Mouse (Mus musculus) stomach, embryonic 15.5 days (tissue): ENCODE data around the gene 1600002K03Rik. TPM values are rescaled to one million over a fixed set of nuclear protein-coding genes. Genes with fewer than 3 reads are reported as not detected.

Source experiments
- ATAC-seq: fragments of 200-750 bp; cut with Nextera tagmentation; 2 replicates; pipeline ENCODE4 v1.8.0; 2017; ENCODE audit warnings: low read depth, moderate number of reproducible peaks, moderate TSS enrichment; ENCODE audit not compliant: insufficient read depth, low FRiP score
- H3K27ac ChIP-seq: fragments of 300-500 bp; sonication (generic); 2 replicates; pipeline ENCODE4 v1.5.1; 2015; ENCODE audit warnings: mild to moderate bottlenecking, inconsistent platforms
- H3K27me3 ChIP-seq: fragments of 300-500 bp; sonication (generic); replicated peaks from 2 replicates; pipeline ENCODE4 v1.6.1; 2015; ENCODE audit warnings: inconsistent platforms
- H3K36me3 ChIP-seq: fragments of 300-500 bp; sonication (generic); 2 replicates; pipeline ENCODE4 v1.6.1; 2015; ENCODE audit warnings: inconsistent platforms
- H3K4me1 ChIP-seq: fragments of 300-500 bp; sonication (generic); 2 replicates; pipeline ENCODE4 v1.6.1; 2015; ENCODE audit warnings: inconsistent platforms
- H3K4me2 ChIP-seq: fragments of 300-500 bp; sonication (generic); 2 replicates; pipeline ENCODE4 v1.6.1; 2015; ENCODE audit warnings: mild to moderate bottlenecking, inconsistent platforms
- H3K4me3 ChIP-seq: fragments of 300-500 bp; sonication (generic); replicated peaks from 2 replicates; pipeline ENCODE4 v1.5.1; 2015; ENCODE audit warnings: inconsistent platforms
- H3K9ac ChIP-seq: fragments of 300-500 bp; sonication (generic); 2 replicates; pipeline ENCODE4 v1.6.1; 2015; ENCODE audit warnings: inconsistent platforms
- H3K9me3 ChIP-seq: fragments of 300-500 bp; sonication (generic); 2 replicates; pipeline ENCODE4 v1.6.1; 2016; ENCODE audit warnings: inconsistent platforms
- WGBS: fragments of 180-500 bp; shearing (Covaris S2); methylation state at CpG from one replicate; pipeline ENCODE4 v1.1.7; 2015; 5-methylcytosine and 5-hydroxymethylcytosine counted together
- polyA plus RNA-seq: library from polyadenylated mRNA; unstranded; fragments of >200 nt; fragmentation: Nextera tagmentation; extraction: Ambion mirVana; gene quantifications from 2 replicates; pipeline ENCODE4 v1.2.1, GENCODE M21; 2015

1600002K03Rik gene
- polyA plus RNA-seq, result 17.5 and 19.7 TPM in 2 replicates

DNA sequence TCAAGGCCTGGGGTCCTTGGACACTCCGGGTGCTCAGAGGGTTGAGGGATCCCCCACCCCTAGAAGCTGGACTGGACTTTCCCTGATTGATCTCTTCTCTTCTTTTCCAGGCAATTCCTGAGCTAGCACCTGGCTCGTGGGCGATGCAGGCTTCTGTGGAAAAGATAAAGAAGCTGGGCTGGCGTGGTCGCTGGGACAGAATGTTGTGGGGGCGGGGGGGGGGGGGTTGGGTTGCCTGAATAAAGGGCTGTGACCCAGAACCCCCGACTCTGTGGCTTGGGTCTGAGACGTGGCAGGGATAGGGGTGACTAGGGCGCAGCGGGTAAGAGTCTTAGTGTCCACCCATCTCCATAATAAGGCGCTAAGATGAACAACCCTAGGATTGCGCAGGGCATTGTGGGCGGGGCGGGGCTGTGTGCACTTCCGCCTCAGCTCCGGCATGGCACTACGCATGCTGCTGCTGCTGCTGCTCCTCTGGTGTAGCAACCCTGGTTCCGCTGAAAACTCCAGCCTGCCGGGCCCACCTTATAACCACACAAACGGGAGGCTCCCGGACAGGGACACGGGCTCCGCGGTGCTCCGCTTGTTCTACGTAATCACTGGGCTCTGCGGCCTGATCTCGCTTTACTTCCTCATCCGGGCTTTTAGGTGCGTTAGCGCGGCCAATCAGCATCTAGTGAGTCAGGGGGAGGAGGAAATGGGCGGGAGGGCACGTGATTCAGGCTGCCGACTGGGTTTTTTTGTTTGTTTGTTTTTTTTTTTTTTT lies at the start of gene 1600002K03Rik:
TSS of gene 1600002K03Rik (plus strand) at position 418 of the 766 bp plus-strand sequence.
- WGBS, result 9% methylated on average over 35 of the region's 35 CpGs
- Histone ChIP-seq H3K36me3 (peaks cover 27% of the 10 kb centered on the region), H3K4me1 (peaks cover 40% of the 10 kb centered on the region)

DNA sequence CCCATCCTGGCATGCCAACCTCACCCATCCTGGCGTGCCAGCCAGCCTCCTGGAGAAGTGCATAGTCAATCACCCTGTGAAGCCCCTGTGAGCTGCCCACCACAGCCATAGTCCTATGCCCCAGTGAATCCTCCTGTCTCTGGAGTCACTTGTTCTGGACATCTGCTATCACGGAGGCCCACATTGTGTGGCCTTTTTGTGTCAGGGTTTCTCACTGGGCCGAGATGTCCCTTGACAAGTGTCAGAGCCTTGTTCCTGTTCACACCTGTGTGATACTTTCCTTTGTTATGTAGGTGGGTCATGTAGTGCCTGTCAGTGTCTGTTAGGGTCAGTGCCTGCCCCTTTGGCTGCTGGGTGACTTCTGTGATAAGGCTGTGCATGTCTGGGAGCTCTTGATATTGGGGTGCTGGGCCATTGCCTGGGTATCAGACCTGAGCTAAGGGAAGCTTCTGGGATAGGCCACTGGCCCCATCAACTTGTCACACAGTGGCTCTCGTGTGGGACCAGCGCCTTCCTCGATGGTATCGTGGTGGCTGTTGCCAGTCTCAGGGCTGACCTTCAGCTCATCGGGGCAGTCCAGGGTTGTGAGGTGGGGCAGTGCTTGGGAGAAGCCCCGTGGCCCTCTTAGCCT lies 48.7 kb upstream of the 1600002K03Rik start:
- WGBS, result 88% methylated on average over 9 of the region's 9 CpGs
- no peak overlapping the region for H3K4me3 ChIP-seq
- peaks cover 53% of the 10 kb centered on the region for H3K36me3 ChIP-seq
- H3K9ac ChIP-seq, result no peak overlapping the region
- no peaks in the 10 kb centered on the region for H3K9me3 ChIP-seq
- ATAC-seq, result peak; percentile 51
- H3K4me1 ChIP-seq, result peaks cover 10% of the 10 kb centered on the region; the same call in 1 of the 2 replicates
- no peak overlapping the region for H3K27ac ChIP-seq
- H3K4me2 ChIP-seq, result no peak overlapping the region
- H3K27me3 ChIP-seq, result no peaks in the 10 kb centered on the region

More for the DNA sequence above, at the start of gene 1600002K03Rik:
- H3K4me2 ChIP-seq, result peak within 1 kb of the TSS; percentile 70
- H3K4me3 ChIP-seq, result peak within 1 kb of the TSS; percentile 60
- no peaks in the 10 kb centered on the region for H3K9me3 ChIP-seq
- H3K27me3 ChIP-seq, result no peaks in the 10 kb centered on the region
- H3K9ac ChIP-seq, result peak within 1 kb of the TSS; percentile 54
- peak within 1 kb of the TSS; percentile 93 for H3K27ac ChIP-seq
- peak; percentile 75 for ATAC-seq

DNA sequence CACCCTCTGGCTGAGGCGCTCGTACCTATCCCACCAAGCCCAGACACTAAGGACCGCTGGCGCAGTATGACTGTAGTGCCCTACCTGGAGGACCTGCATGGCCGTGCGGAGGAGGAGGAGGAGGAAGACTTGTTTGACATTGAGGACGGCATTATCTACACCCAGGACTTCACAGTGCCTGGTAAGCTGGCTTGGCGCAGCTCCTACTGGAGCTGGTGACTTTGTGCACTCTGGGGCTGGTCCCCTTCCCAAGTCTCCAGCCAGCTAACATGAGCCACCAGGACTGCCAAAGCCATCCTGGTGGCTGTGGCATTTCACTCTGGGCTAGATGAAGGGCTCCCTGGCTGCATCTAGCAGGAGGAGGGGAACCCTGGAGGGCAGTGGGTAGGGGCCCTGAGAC lies 44.8 kb upstream of the 1600002K03Rik start:
- Histone ChIP-seq H3K36me3 (peaks cover 69% of the 10 kb centered on the region), H3K4me1 (peaks cover 21% of the 10 kb centered on the region)
- 90% methylated on average over 8 of the region's 8 CpGs for WGBS

DNA sequence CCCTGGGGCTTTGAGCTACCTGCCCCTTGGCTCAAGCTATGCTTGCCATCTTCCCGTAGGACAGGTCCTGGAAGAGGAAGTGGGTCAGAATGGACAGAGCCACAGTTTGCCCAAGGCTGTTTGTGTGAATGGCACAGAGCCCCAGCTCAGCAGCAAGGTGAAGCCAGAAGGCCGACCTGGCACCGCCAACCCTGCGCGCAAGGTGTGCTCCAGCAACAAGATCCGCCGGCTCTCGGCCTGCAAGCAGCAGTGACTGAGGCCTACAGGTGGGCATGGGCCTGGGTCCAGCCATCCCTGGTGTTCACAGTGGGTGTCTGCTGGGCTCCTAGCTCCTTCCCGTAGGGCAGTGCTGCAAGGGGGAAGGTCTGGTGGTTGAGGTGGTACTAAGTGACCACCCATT lies 42.9 kb upstream of the 1600002K03Rik start:
- WGBS, result 83% methylated on average over 9 of the region's 9 CpGs
- Histone ChIP-seq H3K9ac (no peak overlapping the region), H3K36me3 (peaks cover 65% of the 10 kb centered on the region), H3K4me2 (no peak overlapping the region), H3K9me3 (no peaks in the 10 kb centered on the region), H3K4me3 (no peak overlapping the region), H3K27me3 (no peaks in the 10 kb centered on the region), H3K27ac (peak overlapping the region; percentile 61), H3K4me1 (peaks cover 27% of the 10 kb centered on the region)
- no peak for ATAC-seq

More for the DNA sequence above, 44.8 kb upstream of the 1600002K03Rik start:
- Histone ChIP-seq H3K4me3 (no peak overlapping the region), H3K9me3 (no peaks in the 10 kb centered on the region), H3K27me3 (no peaks in the 10 kb centered on the region), H3K4me2 (no peak overlapping the region), H3K9ac (no peak overlapping the region), H3K27ac (no peak overlapping the region)
- ATAC-seq, result no peak

DNA sequence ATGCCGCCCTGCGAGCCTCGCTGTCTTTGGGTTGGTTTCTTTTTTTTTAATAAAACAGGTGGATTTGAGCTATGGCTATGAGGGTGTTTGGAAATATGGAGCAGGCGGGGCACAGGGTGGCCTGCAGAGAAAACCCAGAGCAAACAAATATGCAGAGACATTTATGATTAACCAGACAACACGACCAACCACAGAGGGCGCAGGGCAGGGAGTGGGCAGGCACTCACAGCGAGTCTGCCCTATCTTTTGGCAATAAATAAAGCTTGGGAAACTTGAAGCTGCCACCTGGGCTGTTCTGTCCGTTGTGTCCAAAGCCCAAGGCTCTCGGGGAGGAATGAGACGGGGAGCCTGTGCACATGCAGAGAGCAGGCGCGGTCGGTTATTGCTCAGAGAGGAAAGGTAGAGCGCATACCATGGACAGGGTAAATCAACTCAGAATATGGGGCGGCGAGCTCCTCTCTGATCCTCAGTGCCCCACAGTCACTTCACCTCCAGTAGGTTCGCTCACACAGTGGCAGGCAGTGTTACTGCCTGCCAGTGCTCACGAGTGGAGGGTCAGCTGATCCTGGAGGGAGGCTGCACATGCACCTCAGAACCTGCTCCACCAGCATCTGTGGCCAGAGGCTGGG lies 42.2 kb upstream of the 1600002K03Rik start:
- peaks cover 27% of the 10 kb centered on the region for H3K4me1 ChIP-seq
- 64% methylated on average over 18 of the region's 18 CpGs for WGBS
- no peak overlapping the region for H3K4me3 ChIP-seq
- H3K9ac ChIP-seq, result no peak overlapping the region
- peak; percentile 44 for ATAC-seq
- H3K36me3 ChIP-seq, result peaks cover 60% of the 10 kb centered on the region
- no peaks in the 10 kb centered on the region for H3K27me3 ChIP-seq
- H3K9me3 ChIP-seq, result no peaks in the 10 kb centered on the region
- H3K27ac ChIP-seq, result peak overlapping the region; percentile 63
- H3K4me2 ChIP-seq, result no peak overlapping the region

GRCm38 (mm10) chr10:80131316-80131951 lies 41.3 kb upstream of the 1600002K03Rik start:
- Histone ChIP-seq H3K4me1 (peaks cover 27% of the 10 kb centered on the region), H3K4me3 (no peak overlapping the region), H3K9me3 (no peaks in the 10 kb centered on the region), H3K27ac (no peak overlapping the region), H3K36me3 (peaks cover 53% of the 10 kb centered on the region), H3K27me3 (no peaks in the 10 kb centered on the region), H3K9ac (no peak overlapping the region), H3K4me2 (no peak overlapping the region)
- ATAC-seq, result no peak
- WGBS, result 31% methylated on average over 55 of the region's 55 CpGs

DNA sequence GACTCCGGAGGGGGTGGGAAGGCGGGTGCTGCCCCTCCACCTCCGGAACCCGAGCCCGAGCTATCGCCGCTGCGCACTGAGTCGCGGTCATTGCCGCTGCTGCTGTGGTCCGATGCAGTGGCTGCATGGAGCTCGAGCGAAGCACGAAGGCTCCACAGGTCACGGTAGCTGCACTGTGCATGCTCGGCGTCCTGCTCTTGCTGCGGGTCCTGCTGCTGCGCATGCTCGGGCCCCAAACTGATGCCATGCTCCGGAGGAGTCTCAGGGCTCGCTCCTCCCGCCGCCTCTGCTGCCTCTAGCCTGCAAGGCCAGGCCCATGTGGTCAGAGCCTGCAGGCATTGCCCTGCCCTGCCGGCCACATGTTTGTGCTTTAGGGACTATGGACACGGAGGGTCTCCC lies 40.8 kb upstream of the 1600002K03Rik start:
- H3K27me3 ChIP-seq, result peaks cover 4% of the 10 kb centered on the region
- peaks cover 49% of the 10 kb centered on the region for H3K36me3 ChIP-seq
- H3K4me3 ChIP-seq, result no peak overlapping the region
- H3K9me3 ChIP-seq, result no peaks in the 10 kb centered on the region
- H3K4me1 ChIP-seq, result peaks cover 31% of the 10 kb centered on the region
- no peak overlapping the region for H3K9ac ChIP-seq
- no peak overlapping the region for H3K4me2 ChIP-seq
- WGBS, result 51% methylated on average over 27 of the region's 27 CpGs
- ATAC-seq, result no peak
- no peak overlapping the region for H3K27ac ChIP-seq

- Histone ChIP-seq H3K4me1 (peaks cover 45% of the 10 kb centered on the region), H3K9ac (no peak overlapping the region), H3K27me3 (peaks cover 12% of the 10 kb centered on the region), H3K27ac (no peak overlapping the region), H3K4me2 (no peak overlapping the region), H3K36me3 (peaks cover 35% of the 10 kb centered on the region), H3K9me3 (no peaks in the 10 kb centered on the region), H3K4me3 (no peak overlapping the region)
- no peak for ATAC-seq
- WGBS, result 71% methylated on average over 8 of the region's 8 CpGs
These were observed 39.4 kb upstream of the 1600002K03Rik start for GRCm38 (mm10) chr10:80133226-80133849.

DNA sequence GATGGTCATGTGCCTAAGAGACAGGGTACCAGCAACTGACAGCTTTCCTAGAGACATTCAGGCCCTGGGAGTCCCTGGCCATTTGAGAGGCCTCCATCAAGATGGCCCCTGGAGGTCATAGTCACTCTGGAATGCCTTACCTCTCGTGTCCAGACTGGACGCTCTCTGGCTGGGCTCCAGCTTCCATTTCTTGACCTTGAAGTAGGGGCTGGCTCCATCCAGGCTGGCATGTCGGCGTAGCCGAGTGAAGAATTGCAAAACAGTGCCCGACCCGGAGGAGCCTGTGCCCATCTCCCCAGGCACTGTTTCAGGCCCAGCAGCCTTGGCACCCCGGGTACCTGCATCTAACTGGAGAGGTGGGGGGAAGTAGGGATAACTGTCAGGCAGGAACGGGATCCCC lies 38.3 kb upstream of the 1600002K03Rik start:
- H3K4me3 ChIP-seq, result no peak overlapping the region
- no peaks in the 10 kb centered on the region for H3K9me3 ChIP-seq
- 84% methylated on average over 9 of the region's 9 CpGs for WGBS
- no peak for ATAC-seq
- peaks cover 26% of the 10 kb centered on the region for H3K36me3 ChIP-seq
- no peak overlapping the region for H3K27ac ChIP-seq
- peaks cover 52% of the 10 kb centered on the region for H3K4me1 ChIP-seq
- H3K9ac ChIP-seq, result no peak overlapping the region
- no peak overlapping the region for H3K4me2 ChIP-seq
- peaks cover 16% of the 10 kb centered on the region for H3K27me3 ChIP-seq

- no peak overlapping the region for H3K9ac ChIP-seq
- no peak overlapping the region for H3K27ac ChIP-seq
- no peak overlapping the region for H3K4me3 ChIP-seq
- no peak for ATAC-seq
- WGBS, result 82% methylated on average over 10 of the region's 10 CpGs
- no peak overlapping the region for H3K4me2 ChIP-seq
- H3K36me3 ChIP-seq, result peaks cover 23% of the 10 kb centered on the region
- peaks cover 16% of the 10 kb centered on the region for H3K27me3 ChIP-seq
- peaks cover 51% of the 10 kb centered on the region for H3K4me1 ChIP-seq
- H3K9me3 ChIP-seq, result no peaks in the 10 kb centered on the region
These were observed 37.6 kb upstream of the 1600002K03Rik start for GRCm38 (mm10) chr10:80135161-80135560.

GRCm38 (mm10) chr10:80135641-80136040 lies 37.1 kb upstream of the 1600002K03Rik start:
- H3K27ac ChIP-seq, result no peak overlapping the region
- H3K9ac ChIP-seq, result no peak overlapping the region
- no peaks in the 10 kb centered on the region for H3K9me3 ChIP-seq
- H3K4me2 ChIP-seq, result no peak overlapping the region
- H3K4me3 ChIP-seq, result no peak overlapping the region
- peaks cover 19% of the 10 kb centered on the region for H3K36me3 ChIP-seq
- peaks cover 52% of the 10 kb centered on the region for H3K4me1 ChIP-seq
- peaks cover 16% of the 10 kb centered on the region for H3K27me3 ChIP-seq
- ATAC-seq, result no peak
- 87% methylated on average over 1 of the region's 1 CpGs for WGBS
